Mouse (Mus musculus): ENCODE measurements around the gene Cav2.

DNA sequence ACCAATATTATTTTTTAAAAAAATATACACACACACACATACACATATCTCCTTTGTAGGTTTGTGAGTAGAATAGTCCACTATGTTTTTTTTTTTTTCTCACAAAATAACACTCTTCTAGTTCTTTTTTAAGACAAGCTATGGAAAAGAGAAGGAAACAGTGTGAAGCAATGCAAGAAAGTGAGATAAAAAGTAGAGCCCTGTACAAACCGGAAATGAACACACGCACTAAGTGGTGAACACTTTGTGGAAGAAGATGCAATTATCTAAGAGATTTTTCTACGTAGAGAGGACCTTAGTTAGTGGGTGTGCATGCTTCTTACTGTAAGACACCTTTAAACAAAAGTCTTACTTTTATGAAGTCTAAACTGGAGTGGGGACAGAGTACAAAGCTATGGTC is 33.3 kb upstream of the Cav2 start:
- no peak for TF ChIP-seq POLR2A (IDR thresholded peaks at IDR 0.05; ENCODE audit: insufficient read depth, low read length)
- no peak for TF ChIP-seq CTCF (IDR thresholded peaks at IDR 0.05; ENCODE audit: low read depth, low read length)
- no peak for TF ChIP-seq EP300 (IDR thresholded peaks at IDR 0.05; ENCODE audit: insufficient read depth, low read depth, low read length)
